Mouse (Mus musculus): ENCODE results near the gene Xlr3b. TPM values are rescaled to one million over a fixed set of nuclear protein-coding genes. Genes with fewer than 3 reads are reported as not detected.
"Not testable (repeated sequence)": the region's sequence is repeated elsewhere in the genome, so short reads cannot be mapped to it uniquely, and the experiment has no call there.

The Xlr3b gene
- polyA plus RNA-seq (2012; fragmentation: generic; extraction: Trizol) = 0.15 TPM
- long read RNA-seq, experiment 1, partial matches to known transcripts = 0 of 1 reads
- long read RNA-seq, experiment 1, other reads (novel, unspliced or antisense) = 1 of 1 reads
- long read RNA-seq, experiment 2, partial matches to known transcripts = 0 of 1 reads
- long read RNA-seq, experiment 2, other reads (novel, unspliced or antisense) = 1 of 1 reads

DNA sequence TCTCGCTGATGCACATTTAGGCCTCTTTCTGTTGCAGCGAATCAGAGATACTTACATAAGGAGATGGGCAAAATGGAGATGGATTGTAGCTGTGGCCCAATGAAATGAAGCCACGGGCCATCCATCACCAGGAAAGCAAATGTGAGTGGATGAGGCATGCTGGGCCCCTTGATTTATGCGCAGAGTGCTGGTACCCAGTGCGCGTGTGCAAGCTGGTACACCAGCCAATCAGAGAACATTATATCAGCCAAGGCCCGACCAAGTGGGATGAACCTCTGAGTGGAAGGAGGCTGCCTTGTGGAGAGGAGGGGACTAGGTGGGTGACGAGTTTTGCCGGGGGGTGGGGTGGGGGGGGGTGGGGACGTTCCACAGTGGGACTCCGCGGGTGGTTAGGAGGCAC is at the start of gene Xlr3b:
Xlr3b (plus strand) TSS at position 274 of the 400 bp plus-strand sequence.
- H3K79me2 ChIP-seq (ENCODE audit: control insufficient read depth, insufficient read depth); H3K79me3 ChIP-seq (ENCODE audit: low read depth); H3K4me3 ChIP-seq (ENCODE audit: insufficient read depth, poor library complexity, severe bottlenecking); H3K36me3 ChIP-seq (ENCODE audit: control insufficient read depth, insufficient read depth); H3ac ChIP-seq (ENCODE audit: control insufficient read depth, insufficient read length, low read depth); H3K27me3 ChIP-seq (ENCODE audit: control insufficient read depth, insufficient read depth, insufficient read length): not testable (repeated sequence)

DNA sequence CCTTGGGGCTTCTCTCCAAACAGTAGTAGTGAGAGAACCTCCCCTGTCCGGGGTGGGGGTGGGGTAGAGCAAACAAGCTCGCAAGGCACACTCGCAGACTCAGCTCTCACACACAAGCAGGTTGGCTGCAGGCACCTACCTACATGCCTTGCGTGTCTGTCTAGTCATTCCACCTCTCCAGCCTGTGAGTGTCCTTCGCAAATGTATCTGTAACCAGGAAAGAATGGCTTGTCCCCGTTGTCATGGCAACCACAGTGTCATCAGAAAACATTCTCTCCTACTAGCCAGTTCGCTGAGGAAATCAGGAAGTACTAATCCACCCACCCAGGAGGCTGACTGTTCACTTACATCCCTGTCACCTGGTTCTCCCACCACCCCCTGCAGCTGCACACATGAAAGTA is 48.8 kb upstream of the Xlr3b start:
- not testable (repeated sequence) for H3K4me3 ChIP-seq (ENCODE audit: insufficient read depth, poor library complexity, severe bottlenecking); H3ac ChIP-seq (ENCODE audit: control insufficient read depth, insufficient read length, low read depth); H3K36me3 ChIP-seq (ENCODE audit: control insufficient read depth, insufficient read depth); H3K79me2 ChIP-seq (ENCODE audit: control insufficient read depth, insufficient read depth); H3K79me3 ChIP-seq (ENCODE audit: low read depth); H3K27me3 ChIP-seq (ENCODE audit: control insufficient read depth, insufficient read depth, insufficient read length)

DNA sequence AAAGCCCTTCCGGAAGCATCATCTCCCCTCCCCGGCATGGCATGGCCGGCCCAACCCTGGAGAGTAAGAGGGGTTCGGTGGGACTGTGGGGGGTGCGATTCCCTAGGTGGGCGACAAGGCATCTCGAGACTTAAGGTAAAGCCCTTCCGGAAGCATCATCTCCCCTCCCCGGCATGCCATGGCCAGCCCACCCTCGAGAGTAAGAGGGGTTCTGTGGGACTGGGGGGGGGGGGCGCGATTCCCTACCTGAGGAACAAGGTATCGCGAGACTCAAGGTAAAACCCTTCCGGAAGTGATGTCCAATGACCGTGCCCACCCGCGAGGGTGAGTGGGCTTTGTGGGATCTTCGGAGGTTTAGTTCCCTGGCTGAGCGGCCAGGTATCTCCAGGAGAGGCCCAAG is 43.5 kb upstream of the Xlr3b start, which contains the start of gene Xlr5b:
Xlr5b (plus strand) TSS at position 301 of the 400 bp plus-strand sequence.
- not testable (repeated sequence) for H3K79me2 ChIP-seq (ENCODE audit: control insufficient read depth, insufficient read depth); H3K4me3 ChIP-seq (ENCODE audit: insufficient read depth, poor library complexity, severe bottlenecking); H3K27me3 ChIP-seq (ENCODE audit: control insufficient read depth, insufficient read depth, insufficient read length); H3K36me3 ChIP-seq (ENCODE audit: control insufficient read depth, insufficient read depth); H3K79me3 ChIP-seq (ENCODE audit: low read depth); H3ac ChIP-seq (ENCODE audit: control insufficient read depth, insufficient read length, low read depth)

DNA sequence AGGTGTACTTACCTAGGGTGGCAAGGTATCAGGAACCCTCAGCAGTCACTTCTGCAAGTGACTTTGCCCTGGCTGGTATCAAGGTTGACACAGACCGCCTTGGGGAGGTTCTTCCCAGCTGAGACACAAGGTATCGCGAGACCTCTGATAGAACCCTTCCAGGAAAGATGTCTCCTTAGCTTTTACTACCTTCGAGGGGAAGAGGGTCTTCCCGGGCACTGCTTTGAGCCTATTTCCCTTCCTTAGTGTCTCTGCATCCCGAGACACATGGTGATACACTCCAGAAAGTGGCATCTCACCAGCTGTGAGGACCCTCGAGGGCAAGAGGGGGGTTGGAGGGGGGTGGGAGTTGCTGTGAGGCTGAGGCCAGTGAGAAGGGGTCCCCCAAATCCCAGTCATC is 42.7 kb upstream of the Xlr3b start, which contains the start of gene DXBay18:
DXBay18 (minus strand) TSS at position 101 of the 400 bp plus-strand sequence.
- H3K79me2 ChIP-seq (ENCODE audit: control insufficient read depth, insufficient read depth); H3K4me3 ChIP-seq (ENCODE audit: insufficient read depth, poor library complexity, severe bottlenecking); H3K27me3 ChIP-seq (ENCODE audit: control insufficient read depth, insufficient read depth, insufficient read length); H3K36me3 ChIP-seq (ENCODE audit: control insufficient read depth, insufficient read depth); H3K79me3 ChIP-seq (ENCODE audit: low read depth); H3ac ChIP-seq (ENCODE audit: control insufficient read depth, insufficient read length, low read depth): not testable (repeated sequence)

DNA sequence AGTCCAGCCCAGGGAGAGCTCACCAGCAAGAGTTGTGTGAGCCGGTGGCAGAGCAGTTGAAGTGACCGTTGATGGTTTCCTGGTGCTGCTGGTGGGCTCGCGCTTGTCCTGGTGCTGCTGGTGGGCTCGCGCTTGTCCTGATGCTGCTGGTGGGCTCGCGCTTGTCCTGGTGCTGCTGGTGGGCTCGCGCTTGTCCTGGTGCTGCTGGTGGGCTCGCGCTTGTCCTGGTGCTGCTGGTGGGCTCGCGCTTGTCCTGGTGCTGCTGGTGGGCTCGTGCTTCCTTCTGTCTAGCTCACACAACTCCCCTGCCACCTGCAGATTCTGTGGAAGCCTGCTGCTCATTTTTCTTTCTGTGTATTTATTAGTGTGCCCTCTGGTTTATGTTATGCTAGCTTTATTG is 15.1 kb upstream of the Xlr3b start, which contains the start of gene Spin2d:
Spin2d (minus strand) TSS at position 101 of the 400 bp plus-strand sequence.
- not testable (repeated sequence) for H3K79me3 ChIP-seq (ENCODE audit: low read depth); H3K36me3 ChIP-seq (ENCODE audit: control insufficient read depth, insufficient read depth); H3ac ChIP-seq (ENCODE audit: control insufficient read depth, insufficient read length, low read depth); H3K79me2 ChIP-seq (ENCODE audit: control insufficient read depth, insufficient read depth); H3K4me3 ChIP-seq (ENCODE audit: insufficient read depth, poor library complexity, severe bottlenecking); H3K27me3 ChIP-seq (ENCODE audit: control insufficient read depth, insufficient read depth, insufficient read length)

DNA sequence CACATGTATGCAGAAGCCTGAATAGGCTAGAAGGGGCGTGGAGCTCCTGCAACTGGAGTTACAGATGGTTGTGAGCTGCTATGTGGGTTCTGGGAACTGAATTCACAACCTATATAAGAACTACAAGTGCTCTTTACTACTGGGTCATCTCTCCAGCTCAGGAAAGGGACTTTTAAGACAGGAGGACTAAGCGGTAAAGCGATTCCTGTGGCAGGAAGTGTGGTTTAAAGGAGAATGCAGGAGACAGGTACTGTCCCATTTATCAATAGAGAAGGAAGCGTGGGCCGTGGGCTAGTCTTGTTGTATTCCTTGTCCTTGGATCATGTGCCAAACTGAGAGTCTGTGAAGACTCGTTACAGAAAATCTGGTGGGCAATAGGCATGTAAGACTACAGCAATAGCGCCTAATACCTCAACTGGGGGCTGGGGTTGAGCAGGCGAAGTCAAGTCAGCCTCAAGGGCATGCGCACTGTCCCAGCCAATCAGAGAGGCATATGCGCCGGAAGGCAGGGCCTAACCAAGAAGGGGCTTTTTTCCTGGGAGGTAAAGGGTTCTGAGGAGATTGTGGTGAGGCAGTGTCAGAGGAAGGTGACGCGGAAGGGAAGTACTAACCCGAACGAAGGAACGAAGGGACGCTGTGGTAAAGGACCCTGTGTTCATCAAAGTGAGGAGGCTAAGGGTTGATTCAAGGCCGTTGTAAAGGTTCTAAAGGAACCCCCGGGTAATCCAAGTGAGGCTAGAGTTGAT is 22.0 kb downstream of the Xlr3b start, which contains the start of gene Xlr4b:
Xlr4b (plus strand) TSS at position 515 of the 746 bp plus-strand sequence.
- not testable (repeated sequence) for H3K79me3 ChIP-seq (ENCODE audit: low read depth); H3K79me2 ChIP-seq (ENCODE audit: control insufficient read depth, insufficient read depth); H3ac ChIP-seq (ENCODE audit: control insufficient read depth, insufficient read length, low read depth); H3K27me3 ChIP-seq (ENCODE audit: control insufficient read depth, insufficient read depth, insufficient read length); H3K36me3 ChIP-seq (ENCODE audit: control insufficient read depth, insufficient read depth); H3K4me3 ChIP-seq (ENCODE audit: insufficient read depth, poor library complexity, severe bottlenecking)

DNA sequence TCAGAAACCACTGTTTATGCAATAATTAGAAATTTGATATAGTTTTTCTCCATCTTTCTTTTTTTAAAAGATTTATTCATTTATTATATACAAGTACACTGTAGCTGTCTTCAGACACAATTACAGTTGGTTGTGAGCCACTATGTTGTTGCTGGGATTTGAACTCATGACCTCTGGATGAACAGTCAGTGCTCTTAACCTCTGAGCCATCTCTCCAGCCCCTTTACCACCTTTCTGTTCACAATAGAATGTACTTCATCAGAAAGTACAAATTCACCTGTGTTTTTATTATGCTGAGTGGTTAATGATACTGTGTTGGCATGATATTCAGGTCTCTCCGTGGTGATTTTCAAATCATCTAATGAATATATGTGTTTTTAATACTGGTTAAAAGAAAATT is 33.4 kb downstream of the Xlr3b start:
- TF ChIP-seq CEBPB (IDR thresholded peaks at IDR 0.05; ENCODE audit: low read depth) = no peak
- no peak for TF ChIP-seq MAX (IDR thresholded peaks at IDR 0.05)
- no peak for TF ChIP-seq CTCF (IDR thresholded peaks at IDR 0.05; ENCODE audit: control insufficient read depth, insufficient read depth, insufficient read length)
- TF ChIP-seq USF1 (IDR thresholded peaks at IDR 0.05; ENCODE audit: low read depth) = no peak
- no peak for TF ChIP-seq MYOG (IDR thresholded peaks at IDR 0.05; ENCODE audit: control insufficient read depth, extremely low read depth, insufficient read length)
- TF ChIP-seq FOSL1 (IDR thresholded peaks at IDR 0.05; ENCODE audit: insufficient read depth, low read length, poor library complexity, severe bottlenecking) = no peak
- TF ChIP-seq MYOD1 (IDR thresholded peaks at IDR 0.05; ENCODE audit: control insufficient read depth, insufficient read length, low read depth) = no peak
- Histone ChIP-seq H3K4me3 (ENCODE audit: insufficient read depth, poor library complexity, severe bottlenecking) (no peak overlapping the region), H3K27me3 (ENCODE audit: control insufficient read depth, insufficient read depth, insufficient read length) (no peaks in the 10 kb centered on the region), H3K36me3 (ENCODE audit: control insufficient read depth, insufficient read depth) (no peaks in the 10 kb centered on the region), H3K79me3 (ENCODE audit: low read depth) (no peaks in the 10 kb centered on the region), H3K79me2 (ENCODE audit: control insufficient read depth, insufficient read depth) (no peaks in the 10 kb centered on the region), H3ac (ENCODE audit: control insufficient read depth, insufficient read length, low read depth) (no peak overlapping the region)

Measured in C2C12 (cell line).